Mouse (Mus musculus) layer of hippocampus, adult 2 months (tissue): Measurements from ENCODE around the gene S100a3. TPM values are rescaled to one million over a fixed set of nuclear protein-coding genes. Genes with fewer than 3 reads are reported as not detected.

ENCODE experiments used
- DNase-seq, 2 experiments: peaks; one replicate each; pipeline ENCODE4 v3.0.0; 2022; ENCODE audit warnings: low spot score in 2 of 2
- H3K27ac ChIP-seq: fragments of 200-600 bp; 2 replicates; pipeline ENCODE4 v1.8.1; 2022
- H3K4me3 ChIP-seq: fragments of 200-600 bp; 2 replicates; pipeline ENCODE4 v1.8.1; 2022; ENCODE audit warnings: mild to moderate bottlenecking
- CTCF ChIP-seq: fragments of 200-600 bp; conservative IDR thresholded peaks from 2 replicates; pipeline ENCODE4 v1.8.1; 2022; ENCODE audit warnings: antibody characterized with exemption, mild to moderate bottlenecking, moderate library complexity
- long read RNA-seq, 2 experiments: library from polyadenylated mRNA; stranded (forward); transcript quantifications; one replicate each; pipeline ENCODE4 v2.0.0; 2021; ENCODE audit warnings: borderline mapping rate in 2 of 2
- total RNA-seq, 2 experiments: library from RNA; stranded (reverse); gene quantifications; 2 replicates each; pipeline ENCODE4 v1.2.3; 2021

Gene S100a3
- under 1 TPM; 0.64 to 0.79 TPM for total RNA-seq
- long read RNA-seq, experiment 1, partial matches to known transcripts = 0 of 1 reads
- long read RNA-seq, experiment 1, other reads (novel, unspliced or antisense) = 1 of 1 reads
- long read RNA-seq, experiment 2, partial matches to known transcripts = 0 of 1 reads
- long read RNA-seq, experiment 2, other reads (novel, unspliced or antisense) = 1 of 1 reads

DNA sequence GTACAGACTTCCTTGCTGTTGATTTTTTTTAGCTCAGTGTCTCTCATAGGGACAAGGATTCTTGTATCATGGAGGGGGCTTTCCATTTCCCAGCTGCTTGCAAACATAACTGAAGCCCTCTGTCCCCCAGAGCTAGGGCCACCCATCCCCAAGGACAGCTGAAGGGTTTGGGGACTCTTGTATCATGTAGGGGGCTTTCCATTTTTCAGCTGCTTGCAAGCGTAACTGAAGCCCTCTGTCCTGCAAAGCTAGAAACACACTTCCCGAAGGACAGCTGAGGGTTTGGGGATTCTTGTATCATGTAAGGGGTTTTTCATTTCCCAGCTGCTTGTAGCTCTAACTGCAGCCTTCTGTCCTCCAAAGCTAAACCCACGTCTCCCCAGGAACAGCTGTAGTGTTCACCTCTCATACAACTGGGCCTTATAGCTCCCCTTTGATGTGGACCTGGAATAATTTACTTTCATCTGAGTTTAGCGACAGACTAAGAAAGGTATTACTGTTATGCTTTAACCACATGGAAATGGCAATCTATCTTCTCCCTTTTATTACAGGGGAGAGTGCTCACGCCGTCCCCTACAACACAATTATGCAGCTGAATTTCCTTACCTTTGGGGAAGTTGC is at the start of gene S100a3:
S100a3 (plus strand) TSS at position 571 of the 621 bp plus-strand sequence.
- H3K27ac ChIP-seq = no peak within 1 kb of the TSS

DNA sequence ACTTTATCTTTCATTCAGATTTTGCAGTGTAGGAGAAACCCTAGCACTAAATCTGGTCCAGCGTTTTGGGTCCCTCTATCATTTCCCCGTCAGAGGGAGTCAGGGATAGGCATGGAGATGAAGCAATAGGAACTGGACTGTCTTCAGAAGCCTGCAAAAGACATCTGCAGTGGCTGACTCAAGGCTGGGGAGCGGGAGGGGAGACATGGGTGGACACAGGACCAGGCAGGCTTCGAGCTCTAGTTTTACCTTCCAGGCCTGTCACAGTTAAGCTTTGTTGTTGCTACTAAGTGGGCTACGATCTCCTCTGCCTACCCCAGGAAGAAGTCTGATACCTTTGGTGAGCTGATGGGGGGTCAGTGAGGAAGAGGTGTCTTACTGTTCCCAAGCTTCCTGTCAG is 48.1 kb upstream of the S100a3 start:
- no peak overlapping the region for H3K27ac ChIP-seq
- DNase-seq = no peak

More for the DNA sequence above, at the start of gene S100a3:
- no peak for TF ChIP-seq CTCF
- DNase-seq = no peak
- H3K4me3 ChIP-seq = no peak within 1 kb of the TSS

DNA sequence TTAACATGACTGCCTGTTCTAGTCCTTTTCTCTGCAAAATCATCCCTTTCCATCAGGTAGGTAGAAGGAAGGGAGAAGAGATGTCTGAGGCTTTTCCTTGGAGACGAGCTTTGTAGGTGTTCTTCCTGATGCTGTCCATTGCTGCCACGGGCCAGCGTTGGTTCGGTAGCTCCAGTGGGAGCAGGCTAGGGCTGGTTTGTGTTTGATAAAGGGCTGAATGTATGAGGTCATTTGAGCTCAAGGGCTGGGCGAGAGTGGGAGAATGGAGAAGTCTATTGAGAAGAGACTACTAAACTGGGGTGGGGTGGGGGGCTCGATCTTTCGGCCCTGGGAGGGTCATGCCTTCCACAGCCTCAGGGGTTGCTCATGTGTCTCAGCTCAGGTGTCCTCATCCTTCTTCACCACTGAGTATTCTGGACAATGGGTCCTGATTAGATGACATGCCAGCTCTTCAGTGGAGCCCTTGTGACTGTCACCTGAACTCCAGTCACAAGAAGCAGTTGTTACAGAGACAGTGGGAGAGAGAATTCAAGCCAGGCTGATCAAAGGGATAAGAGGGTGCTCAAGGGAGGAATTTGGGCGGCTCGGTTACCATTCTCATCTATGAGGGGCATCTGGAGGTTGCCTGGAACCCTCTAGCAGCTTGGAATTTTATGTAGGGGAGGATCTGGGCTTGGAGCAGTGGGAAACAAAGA is 47.3 kb upstream of the S100a3 start:
- no peak for TF ChIP-seq CTCF
- Histone ChIP-seq H3K4me3 (peak overlapping the region; percentile 57), H3K27ac (peak overlapping the region; percentile 88)
- DNase-seq = no peak

More for the DNA sequence above, 48.1 kb upstream of the S100a3 start:
- H3K4me3 ChIP-seq = no peak overlapping the region
- no peak for TF ChIP-seq CTCF

DNA sequence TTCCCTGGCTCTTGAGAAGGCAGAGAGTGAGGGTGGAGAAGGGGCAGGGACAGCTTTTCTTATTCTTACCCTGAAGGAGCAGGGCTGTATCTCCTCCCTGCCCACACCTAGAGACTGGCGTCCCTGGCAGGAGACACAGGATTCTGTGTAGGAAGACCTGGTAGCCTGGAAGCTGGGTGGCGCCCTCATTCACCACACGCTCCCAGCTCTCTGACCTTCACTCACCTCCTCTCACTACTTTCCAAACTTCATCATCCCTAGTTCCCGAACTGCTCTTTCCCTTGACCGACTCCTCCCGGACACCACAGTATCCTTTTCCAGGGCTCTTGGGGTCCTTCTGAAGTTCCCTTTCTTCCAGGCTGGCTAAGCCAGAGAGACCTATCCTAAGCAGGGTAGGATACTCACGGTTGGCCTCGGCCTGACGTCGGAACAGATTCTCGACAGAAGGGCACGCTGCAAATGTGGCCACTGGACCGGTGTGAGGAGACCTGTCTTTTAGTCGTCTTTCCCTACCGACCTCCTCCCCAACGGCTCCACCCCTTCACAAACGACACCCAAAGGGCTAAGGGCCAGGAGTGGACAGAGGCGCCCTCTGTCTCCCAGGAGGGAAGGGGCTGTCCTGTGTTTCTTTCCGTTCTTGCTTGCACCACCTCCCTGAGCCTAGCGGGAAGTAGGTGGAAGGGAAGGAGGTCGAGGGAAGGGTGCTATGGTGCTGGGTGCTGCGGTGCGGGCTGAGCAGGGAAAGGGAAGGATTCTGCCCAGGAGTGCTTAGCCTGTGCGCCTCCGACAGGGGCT is 46.4 kb upstream of the S100a3 start, which contains the start of the genes S100a1 and S100a13:
S100a1 (minus strand) TSS at position 597 of the 795 bp plus-strand sequence.
S100a13 (plus strand) TSS at position 640 of the 795 bp plus-strand sequence.
- peak; percentile 57 for TF ChIP-seq CTCF
- Histone ChIP-seq H3K27ac (peak within 1 kb of the TSS; percentile 88), H3K4me3 (peak within 1 kb of the TSS; percentile 57)
- DNase-seq = peak; percentile 56 to 60

DNA sequence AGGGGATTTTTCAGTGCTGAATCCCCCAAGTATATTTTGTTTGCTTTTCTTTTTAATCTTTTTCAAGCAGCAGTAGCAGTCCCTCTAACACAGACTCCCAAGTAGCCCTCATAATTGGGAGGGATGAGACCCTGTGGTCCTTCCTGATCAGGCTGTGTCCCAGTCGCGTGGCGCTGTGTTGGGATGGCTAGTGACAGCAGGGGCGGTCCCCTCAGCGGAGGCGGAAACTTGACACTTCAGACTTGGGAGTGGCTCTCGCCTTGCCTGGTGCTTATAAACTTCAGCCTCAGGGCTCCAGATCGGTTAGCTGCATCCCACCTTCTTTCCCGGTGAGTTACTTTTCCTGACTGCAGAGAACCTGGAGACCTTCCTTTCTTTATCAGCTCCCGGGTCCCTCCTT is 45.7 kb upstream of the S100a3 start:
- peak overlapping the region; percentile 88 for H3K27ac ChIP-seq

DNA sequence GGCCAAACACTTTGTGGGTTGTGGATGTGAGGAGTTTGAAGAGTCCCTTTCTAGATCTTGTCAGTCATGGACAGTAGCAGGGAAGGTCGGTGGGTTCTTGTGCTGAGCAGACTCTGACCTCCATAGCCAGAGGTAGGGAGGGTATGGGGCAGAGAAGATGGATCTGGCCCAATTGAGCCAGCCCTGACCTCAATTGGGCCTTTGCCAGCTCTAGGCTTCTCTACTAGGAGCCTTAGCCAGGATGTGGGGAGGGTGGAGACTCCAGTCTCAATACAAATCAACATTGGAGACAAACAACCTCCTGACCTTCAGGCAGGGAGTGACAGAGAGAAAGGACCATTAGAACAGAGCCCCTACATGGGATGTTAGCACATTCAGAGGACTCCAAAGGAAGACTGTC is 45.1 kb upstream of the S100a3 start:
- peak overlapping the region; percentile 57 for H3K4me3 ChIP-seq
- H3K27ac ChIP-seq = peak overlapping the region; percentile 88
- no peak for TF ChIP-seq CTCF

More for the DNA sequence above, 45.7 kb upstream of the S100a3 start:
- peak overlapping the region; percentile 57 for H3K4me3 ChIP-seq
- no peak for DNase-seq
- TF ChIP-seq CTCF = no peak

DNA sequence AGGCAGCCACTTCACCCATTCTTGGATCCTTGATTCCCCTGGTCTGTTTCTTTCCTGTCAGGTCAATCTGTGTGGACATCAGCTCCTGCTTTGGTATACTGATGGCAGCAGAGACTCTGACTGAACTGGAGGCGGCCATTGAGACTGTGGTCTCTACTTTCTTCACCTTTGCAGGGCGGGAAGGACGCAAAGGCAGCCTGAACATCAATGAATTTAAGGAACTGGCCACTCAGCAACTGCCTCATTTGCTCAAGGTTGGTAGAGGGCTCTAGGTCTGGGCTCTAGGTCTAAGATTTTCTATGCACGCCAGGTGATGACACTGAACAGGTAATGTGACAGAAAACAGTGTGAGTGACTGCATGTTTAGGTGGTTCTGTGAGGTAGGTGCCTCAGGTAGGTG is 44.6 kb upstream of the S100a3 start:
- DNase-seq = no peak
- H3K27ac ChIP-seq = peak overlapping the region; percentile 88; the same call in 1 of the 2 replicates
- no peak for TF ChIP-seq CTCF
- H3K4me3 ChIP-seq = peak overlapping the region; percentile 57

More for the DNA sequence above, 45.1 kb upstream of the S100a3 start:
- no peak for DNase-seq

DNA sequence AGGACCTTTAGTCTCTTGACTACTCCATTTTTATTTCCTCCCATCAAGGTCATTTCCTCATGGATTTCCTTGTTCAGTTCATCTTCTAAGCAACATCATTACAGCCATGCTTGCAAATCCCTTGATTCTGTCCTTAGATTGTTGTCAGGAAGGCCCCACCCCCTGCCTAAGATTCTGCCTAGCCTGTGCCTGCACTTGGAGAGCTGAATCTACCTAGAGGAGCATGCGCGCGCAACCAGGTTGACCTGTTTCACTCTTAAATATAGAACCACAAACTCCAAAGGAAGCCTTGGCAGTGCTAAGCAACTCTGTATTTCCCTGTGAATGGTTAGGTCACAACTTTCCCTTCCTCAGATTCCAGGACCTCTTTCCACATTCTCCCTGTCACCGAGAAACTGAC is 42.7 kb upstream of the S100a3 start:
- no peak overlapping the region for H3K4me3 ChIP-seq
- H3K27ac ChIP-seq = no peak overlapping the region
- TF ChIP-seq CTCF = no peak
- DNase-seq = no peak

DNA sequence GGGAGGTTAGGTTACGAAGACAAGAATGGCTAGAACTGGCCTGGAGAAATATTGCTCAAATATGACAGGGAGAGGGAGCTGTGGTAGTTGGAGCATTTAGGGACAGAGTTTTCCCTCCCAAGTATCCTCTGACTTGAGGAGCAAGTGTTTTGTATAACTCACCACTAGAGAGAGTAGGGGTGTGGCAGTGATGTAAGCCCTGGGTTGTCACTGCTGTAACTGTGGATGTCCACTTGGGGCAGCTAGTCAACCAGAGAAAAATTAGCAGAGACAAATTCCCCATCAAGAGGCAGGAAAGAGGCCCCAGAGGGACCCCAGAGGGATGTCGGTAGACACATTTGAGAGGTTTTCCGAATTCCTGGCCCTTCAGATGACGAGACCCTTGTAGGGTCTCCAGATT is 35.0 kb upstream of the S100a3 start:
- peak; percentile 53 to 71 for DNase-seq
- H3K4me3 ChIP-seq = no peak overlapping the region
- TF ChIP-seq CTCF = peak; percentile 91
- peak overlapping the region; percentile 24; the same call in 1 of the 2 replicates for H3K27ac ChIP-seq

DNA sequence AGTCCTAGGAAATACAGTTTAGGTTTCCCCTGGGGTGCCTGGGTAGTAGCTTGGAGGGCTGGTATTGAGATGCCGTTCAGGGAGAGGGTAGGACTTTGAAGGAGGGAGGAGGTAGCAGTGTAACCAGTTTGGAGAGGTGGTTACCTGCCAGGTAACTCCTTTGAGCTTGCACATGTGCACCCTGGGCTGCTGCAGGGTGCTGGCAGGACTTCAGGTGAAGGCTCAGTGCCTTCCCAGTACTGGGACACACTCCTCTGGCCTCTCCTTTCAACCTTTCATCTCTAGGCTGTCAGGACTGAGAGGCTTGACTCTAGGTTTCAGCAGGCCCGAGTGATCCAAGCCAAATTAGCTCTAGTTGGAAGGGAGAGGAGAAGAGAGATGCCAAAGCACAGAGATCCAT is 34.3 kb upstream of the S100a3 start:
- DNase-seq = no peak
- H3K27ac ChIP-seq = peak overlapping the region; percentile 24; the same call in 1 of the 2 replicates
- no peak for TF ChIP-seq CTCF
- no peak overlapping the region for H3K4me3 ChIP-seq

DNA sequence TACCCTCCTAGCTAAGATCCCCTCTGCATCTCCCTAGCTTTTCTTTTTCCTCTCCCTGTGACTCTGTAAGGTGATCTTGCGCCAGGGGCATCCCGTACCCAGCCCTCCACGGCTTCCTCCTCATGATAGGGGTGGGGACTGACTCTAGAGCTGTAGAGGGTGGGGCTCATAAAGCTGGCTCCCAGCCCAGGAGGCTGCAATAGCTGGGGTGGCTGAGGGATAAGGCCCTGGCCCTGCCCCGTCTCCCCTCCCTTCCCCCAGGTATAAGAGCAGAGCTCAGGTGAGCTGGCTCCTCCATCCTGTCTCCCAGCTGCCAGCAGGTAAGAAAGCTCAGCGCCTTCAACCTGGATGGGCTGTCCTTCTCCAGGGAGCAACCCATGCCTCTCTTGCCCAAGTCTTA is 33.8 kb upstream of the S100a3 start, which contains the start of gene S100a14:
S100a14 (plus strand) TSS at position 277 of the 400 bp plus-strand sequence.
- no peak for TF ChIP-seq CTCF
- DNase-seq = no peak
- Histone ChIP-seq H3K4me3 (no peak within 1 kb of the TSS), H3K27ac (peak within 1 kb of the TSS; percentile 24; the same call in 1 of the 2 replicates)

DNA sequence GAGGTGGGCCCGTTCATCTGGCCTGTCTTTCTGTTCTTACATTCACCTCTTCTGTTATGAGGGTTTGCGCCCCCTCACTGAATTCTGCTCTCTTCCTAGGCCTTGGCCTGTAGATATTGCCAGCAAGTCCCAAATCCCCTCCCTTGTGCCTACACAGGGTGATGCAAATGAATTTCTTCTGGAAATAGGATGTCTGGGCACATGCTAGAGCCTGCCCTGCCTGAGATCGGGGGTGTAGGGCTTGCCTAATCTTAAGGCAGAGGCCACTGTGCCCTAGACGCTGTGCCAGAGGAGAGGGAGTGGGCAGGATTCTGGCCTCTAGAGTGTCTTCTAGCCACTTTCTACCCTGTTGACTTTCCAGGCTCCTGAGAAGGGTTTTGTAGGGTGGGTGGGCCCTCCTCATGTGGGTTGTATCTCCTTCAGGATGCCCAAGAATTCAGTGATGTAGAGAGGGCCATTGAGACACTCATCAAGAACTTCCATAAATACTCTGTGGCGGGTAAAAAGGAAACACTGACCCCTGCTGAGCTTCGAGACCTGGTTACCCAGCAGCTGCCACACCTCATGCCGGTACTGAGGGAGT is 33.0 kb upstream of the S100a3 start:
- H3K4me3 ChIP-seq = no peak overlapping the region
- no peak for TF ChIP-seq CTCF
- no peak overlapping the region for H3K27ac ChIP-seq
- no peak for DNase-seq
